Mouse (Mus musculus) cerebellum, postnatal 10 days (tissue): ENCODE measurements around the gene Strn4.

Experiments
- DNase-seq, 2 experiments: peaks; one replicate each; pipeline ENCODE4 v3.0.0; 2021; ENCODE audit warnings: mixed read lengths in 2 of 2

Gene Strn4

DNA sequence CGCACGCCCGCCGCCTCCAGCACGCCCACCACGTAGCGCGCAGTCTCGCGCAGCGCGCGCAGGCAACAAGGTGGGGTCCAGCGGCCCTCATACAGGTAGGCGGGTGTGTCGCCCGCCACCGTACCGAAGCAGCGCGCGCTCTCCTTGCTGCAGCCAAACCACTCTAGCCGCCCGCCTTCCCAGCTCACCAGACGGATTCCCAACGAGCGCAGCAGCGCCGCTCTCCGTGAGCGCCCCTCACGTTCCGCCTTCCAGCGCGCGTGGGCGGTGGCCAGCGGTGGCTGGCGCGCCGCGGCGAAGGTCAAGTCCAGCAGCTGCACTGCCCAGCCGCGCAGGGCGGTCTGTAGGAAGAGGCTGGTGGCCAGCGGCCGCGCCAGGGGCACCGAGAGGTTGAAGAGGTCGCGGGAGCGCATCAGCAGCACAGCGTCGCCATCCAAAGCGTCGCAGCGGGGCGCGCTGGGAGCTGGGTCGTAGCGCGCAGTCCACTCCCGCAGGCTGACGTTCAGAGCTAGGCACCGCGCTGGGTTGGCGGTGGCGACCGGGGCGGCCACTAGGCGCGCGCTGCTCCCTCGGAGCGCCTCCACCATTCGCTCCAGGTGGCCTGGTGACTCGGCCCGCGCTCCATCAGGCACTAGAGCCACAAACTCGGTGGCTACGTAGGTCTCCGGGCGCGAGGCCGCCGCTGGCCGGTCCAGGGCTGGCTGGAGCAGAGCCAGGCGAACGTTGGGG, 4.6 kb upstream of the Strn4 start:
- DNase-seq, result peak; percentile 71 to 75

- no peak for DNase-seq
These were observed 4.0 kb upstream of the Strn4 start for GRCm38 (mm10) chr7:16811649-16812070.

GRCm38 (mm10) chr7:16812505-16812904, 3.2 kb upstream of the Strn4 start:
- DNase-seq, result no peak

DNA sequence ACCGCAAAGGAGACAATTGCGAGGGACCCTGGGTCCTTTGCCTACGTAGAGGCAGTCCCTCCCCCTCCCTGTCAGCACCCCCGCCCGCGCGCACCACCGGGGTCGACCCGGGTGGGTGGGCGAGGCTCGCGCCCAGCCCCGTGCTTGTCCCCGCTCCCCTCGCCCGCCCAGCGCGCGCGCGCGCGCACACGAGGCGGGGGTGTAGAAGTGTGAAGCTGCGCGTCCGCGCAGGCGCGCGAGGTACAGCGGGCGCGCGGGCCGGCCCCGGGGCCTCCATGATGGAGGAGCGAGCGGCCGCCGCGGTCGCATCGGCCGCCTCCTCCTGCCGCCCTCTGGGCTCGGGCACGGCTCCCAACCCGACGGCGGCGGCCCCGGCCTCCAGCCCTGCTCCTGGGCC, 387 bp downstream of the Strn4 start:
- peak; percentile 89 to 93 for DNase-seq

DNA sequence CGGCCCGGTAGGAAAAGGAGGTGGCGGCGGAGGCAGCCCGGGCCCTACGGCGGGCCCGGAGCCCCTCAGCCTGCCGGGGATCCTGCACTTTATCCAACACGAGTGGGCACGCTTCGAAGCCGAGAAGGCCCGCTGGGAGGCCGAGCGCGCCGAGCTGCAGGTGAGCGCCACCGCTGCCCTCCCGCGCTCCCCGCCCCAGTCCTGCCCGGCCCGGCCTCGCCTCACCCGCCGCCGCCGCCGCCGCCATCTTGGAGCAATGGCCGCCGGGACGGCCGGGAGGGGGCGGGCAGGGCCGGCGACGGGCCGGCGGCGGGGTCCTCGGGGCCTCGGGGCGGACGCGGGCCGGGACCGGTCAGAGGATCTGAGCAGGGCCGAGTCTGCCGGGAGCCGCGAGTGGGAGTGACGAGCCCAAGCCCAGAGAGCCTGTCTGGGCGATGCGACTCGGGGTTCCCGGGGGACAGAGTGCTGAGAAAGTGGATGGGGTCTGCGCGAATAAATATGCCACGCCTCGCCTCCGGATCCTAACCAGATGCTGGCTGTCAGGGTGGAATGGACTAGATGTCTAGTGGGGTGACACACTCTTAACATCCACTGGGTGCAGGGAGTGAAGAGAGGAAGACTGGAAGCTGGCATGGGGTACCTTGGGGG, 910 bp downstream of the Strn4 start, which contains the start of gene Fkrp:
Fkrp (minus strand) TSS at position 258 of the 648 bp plus-strand sequence.
- DNase-seq, result peak; percentile 81 to 84

DNA sequence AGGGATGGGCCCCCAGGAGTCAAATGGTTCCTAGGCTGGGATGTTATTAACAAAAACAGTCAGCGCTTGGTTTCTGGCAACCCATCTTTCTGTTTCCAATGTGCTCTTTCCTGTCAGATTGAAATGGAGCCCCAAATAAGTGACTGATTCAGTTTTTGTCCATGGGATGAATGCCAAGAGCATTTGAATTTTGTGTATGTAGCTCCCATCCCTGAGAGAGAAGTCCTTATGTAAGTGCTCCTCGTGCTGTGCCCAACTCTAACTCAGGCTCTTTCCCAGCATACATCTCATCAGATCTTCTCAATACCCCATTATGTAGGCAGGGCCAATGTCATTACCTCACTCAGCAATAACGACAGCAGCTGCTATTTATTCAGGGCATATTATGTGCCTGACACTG, 2.0 kb downstream of the Strn4 start:
- no peak for DNase-seq

DNA sequence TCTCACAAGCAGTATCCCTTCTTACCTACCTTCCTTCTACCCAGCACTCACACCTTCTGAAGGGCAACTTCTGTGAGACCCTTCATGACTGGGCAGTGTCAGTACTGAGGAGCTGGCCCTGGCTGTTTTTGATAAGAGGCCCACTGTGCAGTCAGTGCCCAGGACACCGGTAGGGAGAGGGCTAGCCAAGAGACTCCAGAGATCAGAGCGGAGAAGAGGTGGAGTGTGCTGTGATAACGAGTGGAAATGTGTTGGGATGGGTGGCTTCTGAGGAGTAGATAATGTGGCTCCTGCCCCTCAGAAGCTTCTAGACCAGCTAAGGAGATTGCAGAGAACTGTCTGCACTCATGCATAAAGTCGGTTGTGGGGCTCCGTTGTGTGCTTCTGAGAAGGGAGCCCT, 4.1 kb downstream of the Strn4 start:
- DNase-seq, result no peak

DNA sequence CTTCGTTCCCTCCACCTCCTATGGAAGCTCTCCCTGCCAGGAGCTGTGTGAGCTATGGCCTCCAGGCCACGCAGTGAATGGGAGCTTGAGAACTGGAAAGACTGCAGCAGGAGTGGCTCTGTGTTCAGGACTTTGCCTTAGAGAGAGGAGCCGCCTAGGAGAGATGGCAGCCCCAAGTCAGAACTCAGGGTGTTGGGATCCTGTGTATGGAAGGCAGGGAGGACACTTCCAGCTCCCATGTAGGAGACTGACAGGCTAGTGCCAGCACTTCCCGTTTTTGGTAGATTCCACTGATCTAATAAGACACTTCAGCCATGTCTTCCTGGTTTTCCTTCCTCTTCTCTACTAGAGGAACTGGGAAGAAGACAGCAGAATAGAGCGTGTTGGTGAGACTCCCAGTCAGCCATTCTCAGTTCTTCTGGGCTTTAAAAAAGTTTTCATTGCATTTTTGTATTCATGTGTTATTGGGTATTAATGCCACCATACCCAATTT, 4.6 kb downstream of the Strn4 start:
- no peak for DNase-seq

GRCm38 (mm10) chr7:16821091-16821490, 5.4 kb downstream of the Strn4 start:
- DNase-seq, result no peak

DNA sequence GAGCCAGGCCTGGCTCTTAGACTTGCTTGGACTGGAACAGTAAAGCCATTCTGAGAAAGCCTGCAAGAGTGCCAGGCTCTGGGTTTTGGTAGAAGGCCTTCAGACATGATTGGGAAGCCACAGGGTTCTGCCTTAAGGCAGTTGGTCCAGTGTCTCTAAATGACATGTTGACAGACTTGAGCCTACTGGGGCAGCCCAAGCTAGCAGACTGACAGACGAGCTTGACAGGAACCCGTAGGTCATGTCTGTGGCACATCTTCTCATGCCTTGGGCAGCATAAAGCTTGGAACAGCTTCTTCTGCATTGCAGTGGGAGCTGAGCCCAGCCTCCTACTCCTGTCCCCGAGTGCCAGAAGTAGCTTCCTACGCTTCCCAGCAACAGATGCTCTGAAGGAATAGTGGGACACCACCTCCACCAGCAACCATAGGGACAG, 6.0 kb downstream of the Strn4 start:
- peak in 1 of 2 experiments; percentile 45 for DNase-seq

DNA sequence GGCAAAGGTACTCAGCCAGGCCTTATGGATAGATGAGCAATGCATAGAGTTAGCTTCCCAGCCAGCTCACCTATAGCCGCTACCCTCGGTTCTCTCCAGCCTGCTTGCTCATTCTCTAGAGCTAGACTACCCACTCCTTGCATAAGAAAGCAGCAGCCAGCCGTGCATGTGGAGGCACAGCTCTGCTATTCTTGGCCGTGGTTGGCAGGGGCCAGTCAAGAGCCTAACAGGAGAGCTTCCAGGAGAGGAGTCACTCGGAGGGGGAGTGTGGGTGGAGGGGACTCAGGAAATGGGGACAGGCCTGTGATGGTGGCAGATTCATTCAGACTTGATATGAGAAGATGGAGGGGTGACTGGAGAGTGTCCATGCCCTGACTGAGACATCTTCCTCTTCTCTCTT, 8.0 kb downstream of the Strn4 start:
- DNase-seq, result no peak

- peak in 1 of 2 experiments; percentile 43 for DNase-seq
These were observed 10.1 kb downstream of the Strn4 start for GRCm38 (mm10) chr7:16825785-16826184.

DNA sequence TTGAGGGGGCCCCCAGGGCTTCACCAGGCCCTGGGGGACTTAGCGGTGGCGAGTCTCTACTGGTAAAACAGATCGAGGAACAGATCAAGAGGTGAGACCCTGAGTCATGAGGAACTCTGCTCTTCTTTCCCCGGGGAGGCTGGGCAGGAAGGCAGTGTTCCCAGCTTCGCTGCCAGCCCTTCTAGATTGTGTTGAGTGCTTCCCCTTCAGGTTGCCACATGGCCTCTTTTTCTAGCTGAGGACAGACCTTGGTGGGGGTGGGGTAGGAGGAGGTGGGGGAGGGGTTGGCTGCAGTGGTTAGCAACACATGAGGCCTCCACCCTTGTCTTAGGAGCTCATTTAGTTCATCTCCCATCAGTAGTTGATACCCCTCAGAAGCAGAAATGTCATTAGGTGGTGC, 10.9 kb downstream of the Strn4 start:
- no peak for DNase-seq

DNA sequence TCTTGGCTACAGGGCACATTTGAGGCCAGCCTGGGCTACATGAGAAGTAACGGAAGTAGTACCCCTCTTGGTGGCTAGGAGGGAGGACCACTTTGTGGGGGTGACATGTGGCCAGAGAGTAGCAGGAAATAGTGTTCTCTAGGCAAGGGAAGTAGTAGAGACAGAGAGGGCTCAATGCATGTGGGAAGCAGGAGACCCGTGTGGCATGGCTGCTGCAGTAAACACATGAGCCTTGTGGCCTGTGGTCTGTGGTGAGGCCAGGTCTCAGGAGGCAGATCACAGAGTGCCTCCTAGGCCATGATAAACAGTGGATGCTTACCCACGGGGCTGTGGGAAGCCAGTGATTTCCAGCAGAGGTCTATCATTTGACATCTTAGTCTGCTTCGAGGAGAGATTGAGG, 11.6 kb downstream of the Strn4 start:
- DNase-seq, result no peak

DNA sequence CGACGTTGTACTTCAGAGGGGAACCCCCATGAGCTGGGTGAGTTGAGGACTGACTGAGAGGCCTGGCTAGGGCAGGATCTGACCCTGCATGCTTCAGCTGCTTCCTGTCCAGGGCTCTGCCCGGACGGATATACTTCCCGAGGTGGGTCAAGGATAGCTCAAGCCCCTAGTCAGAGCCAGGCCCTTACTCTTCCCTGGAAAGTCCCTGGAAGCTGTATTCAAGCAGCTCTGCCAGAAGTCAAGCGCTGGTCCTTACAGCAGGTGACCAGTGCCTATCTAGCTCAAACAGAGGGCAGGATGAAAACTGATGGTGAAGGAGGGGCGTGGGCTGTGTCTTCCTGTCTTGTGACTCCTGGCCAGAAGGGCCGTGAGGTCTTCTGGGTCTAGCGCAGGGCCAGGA, 14.8 kb downstream of the Strn4 start:
- no peak for DNase-seq

DNA sequence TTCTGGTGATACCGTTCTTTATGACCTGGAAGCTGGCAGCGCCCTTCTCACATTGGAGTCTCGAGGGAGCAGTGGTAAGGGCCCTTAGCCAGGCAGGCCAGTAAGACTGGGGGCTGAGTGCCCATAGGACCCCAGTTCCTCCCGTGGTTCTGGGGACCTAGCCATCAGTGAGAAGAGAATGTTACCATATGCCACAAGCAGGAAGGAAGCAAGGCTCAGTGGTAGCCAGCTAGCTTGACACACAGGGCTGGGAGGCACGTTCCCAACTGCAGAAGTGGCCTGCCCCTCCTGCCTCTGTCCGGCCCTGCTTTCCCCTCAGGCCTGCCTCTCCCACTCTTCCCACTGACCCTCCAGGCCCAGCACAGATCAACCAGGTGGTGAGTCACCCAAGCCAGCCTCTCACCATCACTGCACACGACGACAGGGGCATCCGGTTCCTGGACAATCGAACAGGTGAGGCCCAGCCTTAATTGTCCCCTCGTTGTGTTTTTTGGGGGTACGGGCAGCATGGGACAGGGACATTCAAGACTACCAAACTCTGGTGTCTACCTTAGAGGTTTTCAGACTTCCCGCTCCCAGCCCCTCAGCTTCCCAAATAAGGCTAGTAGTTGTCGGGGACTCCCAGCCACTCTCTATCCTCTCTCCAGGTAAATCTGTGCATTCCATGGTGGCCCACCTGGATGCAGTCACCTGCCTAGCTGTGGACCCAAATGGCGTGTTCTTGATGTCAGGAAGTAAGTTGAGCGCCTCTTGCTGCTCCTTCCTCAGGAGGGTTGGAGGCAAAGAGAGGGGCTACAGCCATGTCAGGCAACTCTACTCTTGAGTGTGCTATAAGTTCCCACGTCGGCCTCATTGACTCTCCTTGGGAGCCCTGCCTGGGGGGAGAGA, 22.5 kb downstream of the Strn4 start:
- DNase-seq, result no peak

GRCm38 (mm10) chr7:16838804-16839426, 23.2 kb downstream of the Strn4 start:
- DNase-seq, result no peak

GRCm38 (mm10) chr7:16839427-16840108, 23.9 kb downstream of the Strn4 start:
- no peak for DNase-seq

DNA sequence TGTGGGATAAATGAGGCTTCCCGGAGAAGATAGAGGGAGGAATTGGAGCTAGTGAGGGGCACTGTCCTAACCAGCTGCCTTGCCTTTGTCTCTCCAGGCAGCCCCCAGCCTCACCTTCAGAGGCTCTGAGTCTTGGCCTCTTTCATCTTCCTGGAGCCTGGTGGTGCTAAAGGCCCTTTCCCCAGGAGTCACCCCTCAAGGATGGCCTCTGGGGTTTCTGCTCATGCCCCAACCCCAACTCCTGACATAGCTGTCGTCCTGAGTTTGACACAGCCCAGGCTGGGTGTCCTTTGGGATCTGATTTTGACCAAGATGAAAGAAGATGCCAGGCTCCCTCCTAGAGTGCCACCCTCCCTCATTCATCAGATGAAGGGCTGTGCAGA, 24.4 kb downstream of the Strn4 start:
- DNase-seq, result no peak

DNA sequence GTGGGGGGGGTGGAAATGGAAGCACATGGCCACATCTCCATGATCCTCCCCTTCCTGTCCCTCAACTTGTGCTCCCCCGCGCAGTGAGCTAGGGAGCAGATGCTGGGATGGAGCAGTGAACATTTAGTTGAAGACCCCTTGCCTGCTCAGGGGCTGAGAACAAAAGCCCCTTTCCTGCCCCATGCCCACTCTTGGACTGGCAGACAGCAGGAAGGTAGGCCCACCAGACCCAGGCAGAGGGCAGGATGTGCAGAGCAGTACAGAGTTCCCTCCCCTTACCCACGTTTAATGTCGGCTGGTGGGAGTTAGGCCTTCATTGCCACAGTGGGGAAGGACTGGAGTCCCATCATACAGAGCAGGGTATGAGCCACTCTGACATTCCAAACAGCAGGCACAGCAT, 25.4 kb downstream of the Strn4 start:
- DNase-seq, result no peak

GRCm38 (mm10) chr7:16841561-16842560, 26.2 kb downstream of the Strn4 start:
- no peak for DNase-seq
